Mouse (Mus musculus) G1E (cell line): Measurements from ENCODE around the gene Snx27.

ENCODE experiments used
- CTCF ChIP-seq: IDR thresholded peaks from 2 replicates; pipeline ENCODE4 v1.5.1; 2012; ENCODE audit warnings: low read depth, low read length, inconsistent platforms, mixed read lengths
- GATA1 ChIP-seq: IDR thresholded peaks from 2 replicates; pipeline ENCODE4 v1.6.1; 2012; ENCODE audit warnings: borderline replicate concordance, low read length, inconsistent platforms, mixed read lengths
- TAL1 ChIP-seq: conservative IDR thresholded peaks from 2 replicates; pipeline ENCODE4 v1.6.1; 2012; ENCODE audit warnings: low read depth, low read length, inconsistent platforms, mixed read lengths

DNA sequence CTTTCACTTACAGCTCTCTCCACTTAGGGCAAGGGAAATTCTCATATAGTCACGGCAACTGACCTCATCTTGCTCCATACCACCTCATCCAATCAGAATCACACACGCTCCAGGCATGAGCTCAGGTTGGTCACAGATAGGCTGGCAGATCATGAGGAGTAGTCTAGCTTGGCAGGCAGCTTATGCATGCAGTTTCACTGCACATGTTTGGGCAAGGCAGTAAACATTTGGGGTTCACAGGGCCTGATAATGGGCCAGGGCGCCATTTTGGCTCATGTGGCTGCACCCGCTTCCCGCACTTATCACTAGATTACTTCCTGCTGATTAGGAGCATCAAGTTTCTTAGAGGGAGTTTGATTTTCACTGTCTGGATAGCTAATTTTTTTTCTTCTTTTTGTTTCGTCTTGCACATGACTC, 13.4 kb upstream of the Snx27 start:
- TF ChIP-seq CTCF: no peak
- TF ChIP-seq TAL1: no peak
- TF ChIP-seq GATA1: no peak
